Mouse (Mus musculus): ENCODE data around the gene Wdr35. TPM values are rescaled to one million over a fixed set of nuclear protein-coding genes. Genes with fewer than 3 reads are reported as not detected.
"Not testable (repeated sequence)": the region's sequence is repeated elsewhere in the genome, so short reads cannot be mapped to it uniquely, and the experiment has no call there.

Wdr35 gene
- polyA plus RNA-seq, 1 experiment from 2014 or later = 24.4 TPM

- ATAC-seq = no peak
- H3K27me3 ChIP-seq = no peaks in the 10 kb centered on the region
- H3K4me3 ChIP-seq (replicated peaks) = no peak overlapping the region
- H3K36me3 ChIP-seq = peaks cover 43% of the 10 kb centered on the region
- 90% methylated on average over 9 of the region's 9 CpGs for WGBS
- H3K27ac ChIP-seq = no peak overlapping the region
- no peak overlapping the region for H3K4me2 ChIP-seq (replicated peaks)
- H3K4me1 ChIP-seq (replicated peaks) = no peaks in the 10 kb centered on the region
- no peak overlapping the region for H3K9ac ChIP-seq (replicated peaks)
- no peaks in the 10 kb centered on the region for H3K9me3 ChIP-seq
Measured at GRCm38 (mm10) chr12:9016376-9016775, 42.7 kb downstream of the Wdr35 start.

GRCm38 (mm10) chr12:9020431-9020830, 46.7 kb downstream of the Wdr35 start:
- no peak overlapping the region for H3K27ac ChIP-seq
- no peak for ATAC-seq
- no peak overlapping the region for H3K4me2 ChIP-seq (replicated peaks)
- no peaks in the 10 kb centered on the region for H3K9me3 ChIP-seq
- no peak overlapping the region for H3K9ac ChIP-seq (replicated peaks)
- 89% methylated on average over 8 of the region's 8 CpGs for WGBS
- H3K4me1 ChIP-seq (replicated peaks) = no peaks in the 10 kb centered on the region
- H3K4me3 ChIP-seq (replicated peaks) = no peak overlapping the region
- no peaks in the 10 kb centered on the region for H3K27me3 ChIP-seq
- H3K36me3 ChIP-seq = peaks cover 38% of the 10 kb centered on the region

- Histone ChIP-seq H3K4me1 (replicated peaks) (no peaks in the 10 kb centered on the region), H3K4me2 (replicated peaks) (no peak overlapping the region), H3K27ac (no peak overlapping the region), H3K27me3 (no peaks in the 10 kb centered on the region), H3K4me3 (replicated peaks) (no peak overlapping the region), H3K9ac (replicated peaks) (no peak overlapping the region), H3K36me3 (peaks cover 35% of the 10 kb centered on the region), H3K9me3 (no peaks in the 10 kb centered on the region)
- ATAC-seq = no peak
- 69% methylated on average over 3 of the region's 3 CpGs for WGBS
Measured at GRCm38 (mm10) chr12:9020986-9021385, 47.3 kb downstream of the Wdr35 start.

GRCm38 (mm10) chr12:9023031-9023430, 49.3 kb downstream of the Wdr35 start:
- no peaks in the 10 kb centered on the region for H3K27me3 ChIP-seq
- H3K4me1 ChIP-seq (replicated peaks) = no peaks in the 10 kb centered on the region
- no peak overlapping the region for H3K4me2 ChIP-seq (replicated peaks)
- 71% methylated on average over 4 of the region's 4 CpGs for WGBS
- H3K9ac ChIP-seq (replicated peaks) = no peak overlapping the region
- peaks cover 30% of the 10 kb centered on the region for H3K36me3 ChIP-seq
- ATAC-seq = no peak
- no peak overlapping the region for H3K27ac ChIP-seq
- no peaks in the 10 kb centered on the region for H3K9me3 ChIP-seq
- H3K4me3 ChIP-seq (replicated peaks) = no peak overlapping the region

- 96% methylated on average over 14 of the region's 14 CpGs for WGBS
- Histone ChIP-seq H3K4me1 (replicated peaks) (no peaks in the 10 kb centered on the region), H3K36me3 (peaks cover 25% of the 10 kb centered on the region), H3K4me2 (replicated peaks) (no peak overlapping the region), H3K27ac (no peak overlapping the region), H3K9me3 (no peaks in the 10 kb centered on the region), H3K27me3 (no peaks in the 10 kb centered on the region), H3K4me3 (replicated peaks) (no peak overlapping the region), H3K9ac (replicated peaks) (no peak overlapping the region)
- ATAC-seq = no peak
Measured at GRCm38 (mm10) chr12:9024071-9024470, 50.4 kb downstream of the Wdr35 start.

GRCm38 (mm10) chr12:9024736-9025135, 51.0 kb downstream of the Wdr35 start:
- H3K4me3 ChIP-seq (replicated peaks) = no peak overlapping the region
- WGBS = 88% methylated on average over 13 of the region's 13 CpGs
- no peaks in the 10 kb centered on the region for H3K9me3 ChIP-seq
- no peaks in the 10 kb centered on the region for H3K27me3 ChIP-seq
- no peak for ATAC-seq
- H3K4me2 ChIP-seq (replicated peaks) = no peak overlapping the region
- peaks cover 21% of the 10 kb centered on the region for H3K36me3 ChIP-seq
- H3K4me1 ChIP-seq (replicated peaks) = no peaks in the 10 kb centered on the region
- no peak overlapping the region for H3K27ac ChIP-seq
- H3K9ac ChIP-seq (replicated peaks) = no peak overlapping the region

GRCm38 (mm10) chr12:9026843-9027242, 53.2 kb downstream of the Wdr35 start:
- Histone ChIP-seq H3K4me2 (replicated peaks) (no peak overlapping the region), H3K27ac (no peak overlapping the region), H3K27me3 (no peaks in the 10 kb centered on the region), H3K9ac (replicated peaks) (no peak overlapping the region), H3K9me3 (no peaks in the 10 kb centered on the region), H3K4me1 (replicated peaks) (peaks cover 6% of the 10 kb centered on the region; the same call in 1 of the 2 replicates), H3K36me3 (peaks cover 17% of the 10 kb centered on the region), H3K4me3 (replicated peaks) (no peak overlapping the region)
- no peak for ATAC-seq

GRCm38 (mm10) chr12:9028816-9029215, 55.1 kb downstream of the Wdr35 start:
- H3K27me3 ChIP-seq; H3K27ac ChIP-seq; H3K9me3 ChIP-seq; H3K4me1 ChIP-seq (replicated peaks); H3K4me3 ChIP-seq (replicated peaks); H3K9ac ChIP-seq (replicated peaks); H3K4me2 ChIP-seq (replicated peaks); ATAC-seq: not testable (repeated sequence)
- peaks cover 17% of the 10 kb centered on the region for H3K36me3 ChIP-seq
- 93% methylated on average over 7 of the region's 7 CpGs for WGBS

GRCm38 (mm10) chr12:9029506-9029887, 55.8 kb downstream of the Wdr35 start:
- Histone ChIP-seq H3K4me2 (replicated peaks) (peak overlapping the region; percentile 65), H3K27me3 (no peaks in the 10 kb centered on the region), H3K9ac (replicated peaks) (peak overlapping the region; percentile 91; the same call in 1 of the 2 replicates), H3K27ac (peak overlapping the region; percentile 99), H3K4me1 (replicated peaks) (peaks cover 6% of the 10 kb centered on the region; the same call in 1 of the 2 replicates), H3K36me3 (peaks cover 17% of the 10 kb centered on the region), H3K4me3 (replicated peaks) (peak overlapping the region; percentile 64), H3K9me3 (no peaks in the 10 kb centered on the region)
- ATAC-seq = peak; percentile 69
- WGBS = 58% methylated on average over 4 of the region's 4 CpGs

GRCm38 (mm10) chr12:9029888-9030723, 56.4 kb downstream of the Wdr35 start, which contains the start of gene Ttc32:
Gene Ttc32 (plus strand): TSS chr12:9029997.
- under 1% methylated on average over 69 of the region's 69 CpGs for WGBS

GRCm38 (mm10) chr12:9031166-9031565, 57.5 kb downstream of the Wdr35 start:
- Histone ChIP-seq H3K9ac (replicated peaks) (peak overlapping the region; percentile 91), H3K9me3 (no peaks in the 10 kb centered on the region), H3K36me3 (peaks cover 13% of the 10 kb centered on the region), H3K4me1 (replicated peaks) (peaks cover 6% of the 10 kb centered on the region; the same call in 1 of the 2 replicates), H3K4me2 (replicated peaks) (peak overlapping the region; percentile 65), H3K27ac (peak overlapping the region; percentile 99; the same call in 1 of the 2 replicates), H3K4me3 (replicated peaks) (peak overlapping the region; percentile 64), H3K27me3 (no peaks in the 10 kb centered on the region)
- WGBS = 76% methylated on average over 8 of the region's 8 CpGs
- no peak for ATAC-seq

More at GRCm38 (mm10) chr12:9029888-9030723, 56.4 kb downstream of the Wdr35 start, which contains the start of gene Ttc32:
- Histone ChIP-seq H3K27me3 (no peaks in the 10 kb centered on the region), H3K36me3 (peaks cover 13% of the 10 kb centered on the region), H3K4me2 (replicated peaks) (peak within 1 kb of the TSS; percentile 65), H3K9me3 (no peaks in the 10 kb centered on the region), H3K4me3 (replicated peaks) (peak within 1 kb of the TSS; percentile 64), H3K9ac (replicated peaks) (peak within 1 kb of the TSS; percentile 91), H3K27ac (peak within 1 kb of the TSS; percentile 99), H3K4me1 (replicated peaks) (peaks cover 6% of the 10 kb centered on the region; the same call in 1 of the 2 replicates)
- ATAC-seq = peak; percentile 96

GRCm38 (mm10) chr12:9033140-9033539, 59.4 kb downstream of the Wdr35 start:
- no peak overlapping the region for H3K27ac ChIP-seq
- ATAC-seq = no peak

More at GRCm38 (mm10) chr12:9033140-9033539, 59.4 kb downstream of the Wdr35 start:
- peaks cover 6% of the 10 kb centered on the region; the same call in 1 of the 2 replicates for H3K4me1 ChIP-seq (replicated peaks)
- no peaks in the 10 kb centered on the region for H3K9me3 ChIP-seq
- H3K4me2 ChIP-seq (replicated peaks) = no peak overlapping the region
- no peak overlapping the region for H3K4me3 ChIP-seq (replicated peaks)
- H3K9ac ChIP-seq (replicated peaks) = no peak overlapping the region
- peaks cover 2% of the 10 kb centered on the region; the same call in 1 of the 2 replicates for H3K36me3 ChIP-seq
- no peaks in the 10 kb centered on the region for H3K27me3 ChIP-seq
